Mouse (Mus musculus): Measurements from ENCODE around the gene Sept1.

Sept1 gene

GRCm38 (mm10) chr7:127232622-127233367 lies at the start of gene Sept1, which contains the start of gene Zfp553:
Sept1 (minus strand) TSS chr7:127233130.
Zfp553 (plus strand) TSS chr7:127233061.
- DNase-seq (ENCODE audit: low spot score in 2 of 2), result peak; percentile 69 to 70

DNA sequence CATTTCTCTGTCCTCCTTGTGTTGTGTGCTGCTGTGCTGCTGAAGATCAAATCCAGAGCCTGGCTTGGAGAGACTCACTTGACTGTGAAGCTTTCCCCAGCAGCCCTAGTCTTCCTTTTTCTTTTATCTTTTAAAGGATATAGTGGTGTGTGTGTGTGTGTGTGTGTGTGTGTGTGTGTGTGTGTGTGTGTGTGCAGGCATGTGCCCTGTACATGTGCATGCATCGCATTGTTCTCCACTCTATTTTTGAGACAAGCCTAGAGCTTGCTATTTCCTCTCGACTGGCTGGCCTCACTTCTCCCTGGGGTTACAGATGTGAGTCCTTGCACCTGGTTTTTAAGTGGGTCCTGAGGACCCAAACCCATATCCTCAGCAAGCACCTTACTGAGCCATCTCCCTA lies 49.3 kb upstream of the Sept1 start:
- no peak for DNase-seq (ENCODE audit: low spot score in 2 of 2)

GRCm38 (mm10) chr7:127281114-127281513 lies 48.2 kb upstream of the Sept1 start:
- DNase-seq (ENCODE audit: low spot score in 2 of 2), result no peak

DNA sequence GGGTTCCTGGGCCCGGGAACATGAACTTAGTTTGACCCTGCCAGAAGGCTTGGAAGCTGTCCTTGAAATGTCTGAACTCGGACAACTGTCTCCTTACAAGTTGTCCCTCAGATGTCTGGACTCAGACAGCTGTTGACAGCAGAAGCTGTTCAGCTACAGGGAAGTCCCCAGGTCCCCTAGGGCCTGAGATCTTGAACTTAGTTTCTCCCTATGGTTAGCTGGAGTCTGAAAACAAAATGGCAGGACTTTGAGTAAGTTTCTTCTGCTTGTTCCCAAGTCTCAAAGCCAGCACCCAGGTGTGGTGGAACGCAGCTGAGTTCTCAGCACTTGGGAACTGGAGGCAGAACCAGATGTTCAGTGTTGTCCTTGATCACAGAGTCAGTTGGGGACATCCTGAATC lies 47.2 kb upstream of the Sept1 start:
- no peak for DNase-seq (ENCODE audit: low spot score in 2 of 2)

DNA sequence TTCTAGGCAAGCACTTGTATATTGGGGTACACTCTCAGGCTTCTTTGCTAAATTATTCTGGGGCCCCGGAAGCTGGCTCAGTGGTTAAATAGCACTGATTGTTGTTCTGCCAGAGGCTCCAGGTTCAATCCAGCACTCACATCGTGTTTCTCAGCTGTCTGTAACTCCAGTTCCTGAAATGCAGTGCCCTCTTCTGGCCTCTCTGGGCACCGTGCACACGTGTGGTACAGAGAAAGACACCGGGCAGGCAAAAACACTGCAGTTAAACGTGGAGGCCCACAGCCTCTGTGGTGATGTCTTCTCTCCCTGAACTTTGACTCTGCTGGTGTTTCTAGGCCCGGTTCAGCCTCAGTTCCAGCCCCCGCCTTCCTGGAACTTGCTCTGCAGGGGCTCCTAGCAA lies 45.4 kb upstream of the Sept1 start:
- no peak for DNase-seq (ENCODE audit: low spot score in 2 of 2)

- no peak for DNase-seq (ENCODE audit: low spot score in 2 of 2)
Measured at GRCm38 (mm10) chr7:127276519-127276961, 43.6 kb upstream of the Sept1 start.

GRCm38 (mm10) chr7:127273925-127274789 lies 41.2 kb upstream of the Sept1 start, which contains the start of gene Sephs2:
Sephs2 (minus strand) TSS chr7:127274055.
- peak; percentile 92 to 97 for DNase-seq (ENCODE audit: low spot score in 2 of 2)

DNA sequence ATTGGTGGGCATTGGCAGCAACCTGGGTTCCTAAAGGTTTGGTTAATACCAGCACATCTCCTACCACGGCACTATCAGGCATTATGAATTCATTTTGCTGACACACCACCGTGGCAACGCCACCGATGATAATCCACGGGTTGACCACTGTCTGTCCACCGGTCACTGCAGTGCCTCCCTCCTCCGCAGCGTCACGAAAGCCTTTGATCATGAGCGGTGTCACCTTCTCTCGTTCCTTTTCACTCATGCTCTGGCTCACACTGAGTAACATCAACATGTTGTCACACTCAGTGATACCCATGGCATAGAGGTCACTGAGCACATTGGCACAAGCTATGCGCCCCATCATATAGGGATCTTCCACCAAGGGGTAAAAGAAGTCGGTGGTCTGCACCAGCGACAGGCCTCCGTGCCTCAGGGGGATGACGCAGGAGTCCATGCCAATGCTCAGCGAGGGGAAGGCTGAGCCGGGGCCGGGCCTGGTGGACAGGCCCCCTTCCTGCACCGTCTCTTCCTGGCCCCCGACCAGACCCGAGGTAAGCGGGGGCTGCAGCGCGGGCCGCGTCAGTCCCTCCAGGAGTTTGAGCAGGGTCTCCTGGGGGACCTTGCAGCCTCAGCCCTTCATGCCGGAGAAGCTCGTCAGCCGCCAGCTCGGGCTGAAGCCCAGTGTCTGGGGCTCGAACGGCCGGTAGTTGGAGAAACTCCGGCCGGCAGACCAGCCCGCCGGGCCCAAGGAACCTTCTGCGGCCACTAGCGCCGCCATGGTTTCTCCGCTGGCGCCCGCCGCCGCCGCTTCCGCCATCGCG lies 40.4 kb upstream of the Sept1 start:
- DNase-seq (ENCODE audit: low spot score in 2 of 2), result peak in 1 of 2 experiments; percentile 18

- no peak for DNase-seq (ENCODE audit: low spot score in 2 of 2)
Measured at GRCm38 (mm10) chr7:127272566-127272965, 39.6 kb upstream of the Sept1 start.

GRCm38 (mm10) chr7:127271093-127271492 lies 38.2 kb upstream of the Sept1 start:
- no peak for DNase-seq (ENCODE audit: low spot score in 2 of 2)

- no peak for DNase-seq (ENCODE audit: low spot score in 2 of 2)
Measured at GRCm38 (mm10) chr7:127270666-127271065, 37.7 kb upstream of the Sept1 start.

DNA sequence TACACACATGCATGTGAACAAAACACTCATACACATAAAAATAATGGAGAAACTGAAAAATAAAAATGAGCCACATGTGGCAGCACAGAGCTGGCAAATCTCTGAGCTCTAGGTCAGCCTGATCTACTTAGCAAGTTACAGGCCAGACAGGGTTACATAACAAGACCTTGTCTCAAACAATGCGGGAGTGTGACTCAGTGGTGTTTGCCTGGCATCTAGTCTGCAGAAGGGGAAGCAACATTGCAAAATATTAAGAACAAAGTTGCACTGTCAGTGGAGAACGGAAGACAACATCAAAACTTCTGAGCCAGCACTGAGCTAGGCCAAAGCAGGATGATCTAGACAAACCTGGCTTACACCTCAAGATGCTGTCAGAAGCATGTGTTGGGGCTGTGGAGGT lies 37.3 kb upstream of the Sept1 start:
- DNase-seq (ENCODE audit: low spot score in 2 of 2), result no peak

DNA sequence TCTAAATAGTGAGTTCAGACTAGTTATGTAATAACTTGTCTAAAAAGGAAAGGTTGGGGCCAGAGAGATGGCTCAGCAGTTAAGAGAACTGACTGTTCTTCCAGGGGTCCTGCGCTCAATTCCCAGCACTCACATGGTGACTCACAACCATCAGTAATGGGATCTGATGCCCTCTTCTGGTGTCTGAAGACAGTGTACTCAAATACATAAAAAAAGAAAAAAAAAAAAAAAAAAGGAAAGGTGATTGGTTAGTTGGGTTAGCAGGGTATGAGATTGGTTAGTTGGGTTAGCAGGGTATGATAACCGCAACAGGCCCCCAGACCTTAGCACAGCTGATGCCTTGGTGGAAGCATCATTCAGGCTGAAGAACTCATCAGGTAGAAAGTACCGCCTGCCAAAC lies 30.6 kb upstream of the Sept1 start:
- no peak for DNase-seq (ENCODE audit: low spot score in 2 of 2)

- DNase-seq (ENCODE audit: low spot score in 2 of 2), result no peak
Measured at GRCm38 (mm10) chr7:127262218-127262961, 29.5 kb upstream of the Sept1 start.

DNA sequence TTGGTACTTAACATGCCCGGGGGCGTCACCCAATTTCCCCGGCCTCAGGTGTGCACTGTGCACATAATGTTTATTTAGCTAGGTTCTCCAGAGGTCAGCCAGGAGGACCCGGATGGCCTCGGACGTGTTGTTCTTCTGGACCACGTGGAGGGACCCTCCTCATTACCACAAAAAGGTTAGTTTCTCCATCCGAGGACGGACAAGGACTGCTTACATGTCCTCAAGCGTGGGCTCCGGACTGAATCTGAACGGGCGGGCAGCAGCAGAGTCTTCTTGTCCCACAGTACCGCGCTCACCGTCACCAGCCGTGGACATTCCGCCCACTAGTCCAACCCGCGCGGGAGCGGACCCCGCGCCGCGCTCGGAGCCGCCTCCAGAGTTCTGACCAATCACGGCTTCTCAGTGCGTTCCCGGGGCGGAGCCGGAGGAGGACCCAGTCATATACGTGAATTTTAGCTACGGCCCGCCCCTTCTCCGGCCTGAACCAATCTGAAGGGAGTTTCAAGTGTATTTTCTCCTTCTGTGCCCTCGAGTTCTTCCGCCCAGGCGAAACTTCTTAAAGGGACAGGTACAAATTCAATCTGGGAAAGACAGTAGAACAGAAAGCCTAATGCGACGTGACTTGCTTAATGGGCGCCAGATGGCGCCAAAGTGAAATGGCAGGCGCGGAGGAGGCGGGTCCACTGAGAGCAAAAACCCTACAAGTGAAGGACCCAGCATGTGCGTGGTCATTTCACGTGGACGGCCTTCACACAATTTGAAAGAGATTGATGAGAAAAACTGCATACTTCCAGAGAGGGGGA lies 27.6 kb upstream of the Sept1 start, which contains the start of gene Dctpp1:
Gene Dctpp1, minus strand, starts transcription at position 401 of the 803 bp plus-strand sequence.
- DNase-seq (ENCODE audit: low spot score in 2 of 2), result peak; percentile 97 to 98

DNA sequence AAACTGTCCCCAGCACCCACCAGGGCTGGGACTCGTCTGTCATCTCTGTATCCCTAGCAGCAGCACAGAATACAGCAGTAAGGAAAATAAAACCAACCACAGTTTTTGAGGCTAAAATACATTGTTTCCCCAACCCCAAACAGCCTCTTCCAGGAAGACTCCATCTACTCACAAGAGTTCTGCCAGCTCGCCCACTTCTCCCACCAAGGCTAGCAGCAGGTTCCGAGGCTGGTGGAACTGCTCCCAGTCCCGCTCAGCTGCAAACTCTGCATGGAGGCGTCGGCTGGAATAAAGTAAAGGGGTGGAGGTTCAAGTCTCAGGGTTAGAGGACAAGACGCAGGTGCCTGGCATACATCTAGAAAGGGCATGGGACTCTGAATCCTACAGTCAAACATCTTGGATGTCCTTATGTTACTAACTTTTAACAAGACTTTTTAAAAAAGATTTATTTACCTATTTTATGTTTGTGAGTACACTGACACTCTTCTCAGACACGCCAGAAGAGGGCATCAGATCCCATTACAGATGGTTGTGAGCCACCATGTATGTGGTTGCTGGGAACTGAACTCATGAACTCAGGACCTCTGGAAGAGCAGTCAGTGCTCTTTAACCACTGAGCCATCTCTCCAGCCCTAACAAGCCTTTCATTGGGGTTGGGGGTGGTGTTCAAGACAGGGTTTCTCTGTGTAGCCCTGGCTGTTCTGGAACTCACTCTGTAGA lies 26.4 kb upstream of the Sept1 start:
- DNase-seq (ENCODE audit: low spot score in 2 of 2), result no peak

GRCm38 (mm10) chr7:127256518-127256917 lies 23.6 kb upstream of the Sept1 start:
- no peak for DNase-seq (ENCODE audit: low spot score in 2 of 2)

GRCm38 (mm10) chr7:127255965-127256364 lies 23.0 kb upstream of the Sept1 start:
- no peak for DNase-seq (ENCODE audit: low spot score in 2 of 2)

DNA sequence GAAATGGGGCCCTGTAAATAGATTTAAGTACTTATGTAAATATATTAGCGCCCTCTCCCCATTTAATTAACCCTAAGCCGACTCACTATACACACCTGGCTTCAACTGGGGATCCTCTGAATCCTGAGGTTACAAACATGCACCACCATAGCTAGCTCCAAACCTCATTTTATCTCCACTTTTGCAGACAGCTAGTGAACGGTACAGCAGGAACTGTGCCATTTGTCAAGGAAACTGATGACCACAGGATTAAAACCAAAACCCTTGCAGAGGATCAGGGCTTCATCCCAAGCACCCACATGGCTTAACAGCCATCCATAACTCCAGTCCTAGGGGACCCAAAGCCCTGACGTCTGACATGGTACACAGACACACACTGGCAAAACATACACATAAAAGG lies 22.1 kb upstream of the Sept1 start:
- no peak for DNase-seq (ENCODE audit: low spot score in 2 of 2)

All from frontal cortex, postnatal 14 days (tissue).